Mouse (Mus musculus) thymus, adult 2 months (tissue): ENCODE measurements at regions not wholly inside any gene's neighbourhood (a gene's known extent, or its start where the extent isn't known, plus 50 kb on each side); places are given as distances from the start of the nearest gene placed in this dataset.

Source experiments
- CTCF ChIP-seq: fragments of 200-500 bp; IDR thresholded peaks from 2 replicates; pipeline ENCODE4 v1.5.1; 2012; ENCODE audit warnings: mild to moderate bottlenecking, control low read depth, low read length, moderate library complexity, borderline replicate concordance; ENCODE audit not compliant: control insufficient read depth, poor library complexity, insufficient read depth; ENCODE audit errors: extremely low read depth
- POLR2A ChIP-seq: fragments of 200-500 bp; IDR thresholded peaks from 2 replicates; pipeline ENCODE4 v1.6.1; 2012; ENCODE audit warnings: mild to moderate bottlenecking, low read length, control low read depth, moderate library complexity; ENCODE audit not compliant: control insufficient read depth, poor library complexity, insufficient read depth; ENCODE audit errors: extremely low read depth

- TF ChIP-seq CTCF: no peak
- no peak for TF ChIP-seq POLR2A
These were observed 506.9 kb downstream of the Epha4 start for GRCm38 (mm10) chr1:77008001-77008400.
